Mouse (Mus musculus): Measurements from ENCODE around the gene Snx29.

GRCm38 (mm10) chr16:11645668-11646067 is 323.0 kb downstream of the Snx29 start:
- TF ChIP-seq POLR2A (IDR thresholded peaks at IDR 0.05; ENCODE audit: control insufficient read depth, extremely low read depth, insufficient read depth, low read length, poor library complexity): no peak
- no peak for TF ChIP-seq CTCF (IDR thresholded peaks at IDR 0.05; ENCODE audit: borderline replicate concordance, control insufficient read depth, extremely low read depth, insufficient read depth, low read length, poor library complexity)
